Mouse (Mus musculus): ENCODE results near the gene Asb3. TPM values are rescaled to one million over a fixed set of nuclear protein-coding genes. Genes with fewer than 3 reads are reported as not detected.
"Not testable (repeated sequence)": the region's sequence is repeated elsewhere in the genome, so short reads cannot be mapped to it uniquely, and the experiment has no call there.

Gene Asb3
- polyA plus RNA-seq, 1 experiment from 2014 or later, result 18.9 TPM

DNA sequence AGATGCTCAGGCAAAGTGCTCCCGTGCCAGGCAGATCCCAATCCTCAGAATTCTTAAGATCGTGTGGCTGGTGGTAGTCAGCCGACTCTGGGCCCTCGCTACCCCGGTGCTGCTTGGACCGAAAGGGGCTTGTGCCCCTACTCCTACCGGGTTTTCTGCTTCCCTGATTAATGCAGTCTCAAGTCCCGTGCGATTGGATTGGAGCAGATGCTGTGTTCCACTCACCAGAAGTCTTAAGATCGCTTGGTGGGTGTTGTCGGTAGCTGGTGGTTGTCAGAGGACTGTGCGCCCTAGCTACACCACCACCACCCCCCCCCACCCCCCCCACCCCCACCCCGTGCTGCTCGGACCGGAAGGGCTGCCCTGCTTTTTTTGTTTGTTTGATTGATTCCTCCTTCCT is 132.2 kb downstream of the Asb3 start:
- not testable (repeated sequence) for ATAC-seq (replicated peaks; ENCODE audit: low FRiP score); H3K9me3 ChIP-seq (ENCODE audit: control insufficient read depth, low read length); DNase-seq (ENCODE audit: low spot score); H3K4me3 ChIP-seq (ENCODE audit: low read depth, low read length); H3K27ac ChIP-seq (ENCODE audit: low read depth, low read length); H3K36me3 ChIP-seq (ENCODE audit: control insufficient read depth, insufficient read depth, low read length); H3K9ac ChIP-seq (ENCODE audit: low read depth, low read length); H3K4me2 ChIP-seq; H3K4me1 ChIP-seq (replicated peaks; ENCODE audit: control insufficient read depth, insufficient read depth, low read length); H3K27me3 ChIP-seq (replicated peaks; ENCODE audit: control insufficient read depth, insufficient read depth, low read length)
- WGBS, result 82% methylated on average over 15 of the region's 15 CpGs

DNA sequence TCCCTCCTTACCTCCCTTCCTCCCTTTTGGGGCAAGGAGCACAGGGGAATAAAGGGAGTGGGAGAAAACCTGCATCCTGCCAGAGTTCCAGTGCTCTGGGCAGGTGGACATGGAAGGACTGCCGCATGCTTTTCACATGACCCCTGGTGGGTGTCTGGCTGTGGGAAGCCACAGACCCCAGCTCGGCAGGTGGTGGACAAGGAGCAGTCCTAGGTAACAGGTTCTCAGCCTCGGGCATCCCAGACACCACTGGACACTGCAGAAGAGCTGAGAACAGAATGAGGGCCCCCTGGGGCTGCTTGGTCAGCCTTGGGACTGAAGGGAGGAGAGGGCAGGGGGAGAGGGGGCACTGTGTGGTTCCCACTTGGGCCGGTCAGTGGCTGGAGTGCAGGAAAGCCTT is 149.7 kb downstream of the Asb3 start:
- no peaks in the 10 kb centered on the region for H3K4me1 ChIP-seq (replicated peaks; ENCODE audit: control insufficient read depth, insufficient read depth, low read length)
- H3K9ac ChIP-seq (ENCODE audit: low read depth, low read length), result no peak overlapping the region
- no peak for ATAC-seq (replicated peaks; ENCODE audit: low FRiP score)
- no peak for DNase-seq (ENCODE audit: low spot score)
- 89% methylated on average over 4 of the region's 4 CpGs for WGBS
- no peaks in the 10 kb centered on the region for H3K9me3 ChIP-seq (ENCODE audit: control insufficient read depth, low read length)
- H3K27ac ChIP-seq (ENCODE audit: low read depth, low read length), result no peak overlapping the region
- H3K36me3 ChIP-seq (ENCODE audit: control insufficient read depth, insufficient read depth, low read length), result no peaks in the 10 kb centered on the region; the same call in 1 of the 2 replicates
- no peaks in the 10 kb centered on the region for H3K27me3 ChIP-seq (replicated peaks; ENCODE audit: control insufficient read depth, insufficient read depth, low read length)
- no peak overlapping the region for H3K4me3 ChIP-seq (ENCODE audit: low read depth, low read length)
- no peak overlapping the region for H3K4me2 ChIP-seq

DNA sequence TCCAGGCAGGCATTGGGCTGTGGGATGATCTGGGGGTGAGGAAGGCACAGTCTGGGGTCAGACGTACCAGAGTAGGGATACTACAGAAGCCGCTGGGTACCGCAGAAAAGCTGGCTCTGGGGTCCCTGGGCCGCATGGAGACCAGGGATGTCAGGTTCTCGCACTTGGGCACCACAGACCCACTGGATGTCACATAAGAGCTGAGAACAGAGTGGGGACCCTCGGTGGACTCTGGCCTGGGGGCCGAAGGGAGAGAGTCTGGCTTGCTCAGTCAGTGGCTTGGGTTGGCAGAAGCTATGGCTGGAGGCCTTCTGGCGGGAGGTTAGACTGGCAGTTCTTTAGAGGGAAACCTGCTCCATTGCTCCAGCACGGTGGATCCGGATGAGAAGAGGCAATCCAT is 204.8 kb downstream of the Asb3 start:
- 92% methylated on average over 10 of the region's 10 CpGs for WGBS
- H3K27me3 ChIP-seq (replicated peaks; ENCODE audit: control insufficient read depth, insufficient read depth, low read length), result no peaks in the 10 kb centered on the region
- no peak overlapping the region for H3K9ac ChIP-seq (ENCODE audit: low read depth, low read length)
- no peaks in the 10 kb centered on the region for H3K9me3 ChIP-seq (ENCODE audit: control insufficient read depth, low read length)
- H3K27ac ChIP-seq (ENCODE audit: low read depth, low read length), result no peak overlapping the region
- DNase-seq (ENCODE audit: low spot score) (no peak), ATAC-seq (replicated peaks; ENCODE audit: low FRiP score) (no peak)
- H3K36me3 ChIP-seq (ENCODE audit: control insufficient read depth, insufficient read depth, low read length), result no peaks in the 10 kb centered on the region
- H3K4me1 ChIP-seq (replicated peaks; ENCODE audit: control insufficient read depth, insufficient read depth, low read length), result no peaks in the 10 kb centered on the region
- H3K4me2 ChIP-seq, result no peak overlapping the region
- no peak overlapping the region for H3K4me3 ChIP-seq (ENCODE audit: low read depth, low read length)

DNA sequence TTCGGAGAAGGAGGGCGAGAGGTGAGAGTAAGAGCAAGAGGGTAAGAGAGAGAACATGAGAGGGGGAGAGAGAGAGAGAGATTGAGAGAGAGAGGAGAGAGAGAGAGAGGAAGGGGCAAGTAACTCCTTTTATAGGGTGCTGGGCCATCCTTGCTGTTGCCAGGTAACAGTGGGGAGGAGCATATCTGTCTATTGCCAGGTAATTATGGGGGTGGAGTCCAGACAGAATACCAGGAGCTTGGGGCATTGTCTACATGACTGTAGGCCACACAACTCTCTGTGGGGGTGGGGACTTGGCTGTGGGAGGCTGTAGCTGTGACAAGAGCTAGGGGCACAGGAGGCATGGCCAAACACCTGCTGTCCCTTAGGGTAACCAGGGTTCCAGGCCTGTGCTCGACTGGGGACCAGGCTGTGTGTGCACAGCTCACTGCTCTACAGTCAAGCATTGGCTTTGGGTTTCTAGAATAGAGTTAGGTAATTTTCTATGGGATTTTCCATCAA is 205.3 kb downstream of the Asb3 start:
- no peaks in the 10 kb centered on the region for H3K9me3 ChIP-seq (ENCODE audit: control insufficient read depth, low read length)
- no peak overlapping the region for H3K4me2 ChIP-seq
- H3K27me3 ChIP-seq (replicated peaks; ENCODE audit: control insufficient read depth, insufficient read depth, low read length), result no peaks in the 10 kb centered on the region
- no peak overlapping the region for H3K9ac ChIP-seq (ENCODE audit: low read depth, low read length)
- H3K4me3 ChIP-seq (ENCODE audit: low read depth, low read length), result no peak overlapping the region
- ATAC-seq (replicated peaks; ENCODE audit: low FRiP score), result no peak
- H3K36me3 ChIP-seq (ENCODE audit: control insufficient read depth, insufficient read depth, low read length), result no peaks in the 10 kb centered on the region
- H3K4me1 ChIP-seq (replicated peaks; ENCODE audit: control insufficient read depth, insufficient read depth, low read length), result no peaks in the 10 kb centered on the region
- no peak overlapping the region for H3K27ac ChIP-seq (ENCODE audit: low read depth, low read length)
- 85% methylated on average over 3 of the region's 3 CpGs for WGBS
- no peak for DNase-seq (ENCODE audit: low spot score)

DNA sequence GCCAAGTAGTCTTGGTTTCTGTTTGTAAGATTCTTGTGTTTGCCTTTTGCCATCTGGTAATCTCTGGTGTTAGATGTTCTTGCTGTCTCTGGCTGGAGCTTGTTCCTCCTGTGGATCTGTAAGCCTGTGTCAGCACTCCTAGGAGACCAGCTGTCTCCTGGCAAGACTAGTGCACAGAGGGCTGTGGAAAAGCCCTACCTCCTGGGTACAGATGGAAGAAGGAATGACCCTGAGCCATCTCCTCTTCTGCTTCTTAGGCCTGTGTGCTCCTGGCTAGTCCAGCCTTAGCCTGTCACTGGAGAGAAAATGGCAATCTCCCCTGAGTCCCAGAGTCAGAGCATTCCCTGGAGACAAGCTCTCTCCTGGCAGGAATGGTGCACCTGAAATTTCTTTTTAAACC is 214.3 kb downstream of the Asb3 start:
- not testable (repeated sequence) for H3K4me3 ChIP-seq (ENCODE audit: low read depth, low read length); ATAC-seq (replicated peaks; ENCODE audit: low FRiP score); H3K36me3 ChIP-seq (ENCODE audit: control insufficient read depth, insufficient read depth, low read length); H3K9ac ChIP-seq (ENCODE audit: low read depth, low read length); H3K27ac ChIP-seq (ENCODE audit: low read depth, low read length); DNase-seq (ENCODE audit: low spot score); H3K9me3 ChIP-seq (ENCODE audit: control insufficient read depth, low read length); H3K4me2 ChIP-seq; H3K27me3 ChIP-seq (replicated peaks; ENCODE audit: control insufficient read depth, insufficient read depth, low read length); H3K4me1 ChIP-seq (replicated peaks; ENCODE audit: control insufficient read depth, insufficient read depth, low read length)

DNA sequence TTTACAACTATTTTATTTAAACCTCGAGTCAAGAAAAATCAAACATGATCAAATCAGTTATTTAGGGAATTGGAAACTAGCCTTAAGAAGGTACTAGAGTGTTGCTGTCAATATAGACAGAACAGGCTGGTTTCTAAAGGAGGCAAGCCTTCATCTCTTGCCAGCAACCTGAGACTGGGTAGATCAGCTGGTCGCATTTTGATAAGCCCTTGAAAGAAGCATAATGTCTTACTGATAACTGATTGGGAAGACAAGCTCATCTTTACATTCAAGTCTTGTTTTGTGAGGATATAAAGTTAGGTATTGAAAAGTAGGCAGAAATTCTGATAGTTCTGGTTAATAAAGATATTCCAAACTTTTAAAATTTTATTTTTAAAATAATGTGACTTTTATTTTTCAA is 217.0 kb downstream of the Asb3 start:
- H3K27me3 ChIP-seq (replicated peaks; ENCODE audit: control insufficient read depth, insufficient read depth, low read length), result no peaks in the 10 kb centered on the region
- H3K9me3 ChIP-seq (ENCODE audit: control insufficient read depth, low read length), result no peaks in the 10 kb centered on the region
- no peak overlapping the region for H3K4me2 ChIP-seq
- ATAC-seq (replicated peaks; ENCODE audit: low FRiP score) (no peak), DNase-seq (ENCODE audit: low spot score) (no peak)
- H3K27ac ChIP-seq (ENCODE audit: low read depth, low read length), result no peak overlapping the region
- no peak overlapping the region for H3K4me3 ChIP-seq (ENCODE audit: low read depth, low read length)
- no peaks in the 10 kb centered on the region for H3K4me1 ChIP-seq (replicated peaks; ENCODE audit: control insufficient read depth, insufficient read depth, low read length)
- WGBS, result 81% methylated on average over 2 of the region's 2 CpGs
- no peaks in the 10 kb centered on the region for H3K36me3 ChIP-seq (ENCODE audit: control insufficient read depth, insufficient read depth, low read length)
- H3K9ac ChIP-seq (ENCODE audit: low read depth, low read length), result no peak overlapping the region

DNA sequence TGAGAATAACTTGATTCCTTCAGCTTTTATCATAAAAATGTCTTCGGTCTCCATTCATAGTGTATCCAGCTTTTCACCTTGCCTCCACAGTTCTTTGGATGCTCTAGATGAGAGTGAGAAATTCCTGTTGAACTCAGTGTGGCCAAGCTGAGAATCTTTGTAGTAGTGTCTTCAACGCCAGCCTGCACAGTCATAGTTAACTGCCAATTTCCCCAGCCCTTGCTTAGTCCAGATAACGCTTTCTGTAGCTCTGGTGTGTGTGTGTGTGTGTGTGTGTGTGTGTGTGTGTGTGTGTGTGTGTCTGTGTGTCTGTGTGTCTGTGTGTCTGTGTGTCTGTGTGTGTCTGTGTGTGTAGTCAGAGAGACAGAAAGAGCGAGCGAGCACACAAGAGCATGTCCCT is 220.1 kb downstream of the Asb3 start:
- Histone ChIP-seq H3K36me3 (ENCODE audit: control insufficient read depth, insufficient read depth, low read length) (no peaks in the 10 kb centered on the region), H3K4me3 (ENCODE audit: low read depth, low read length) (no peak overlapping the region), H3K4me1 (replicated peaks; ENCODE audit: control insufficient read depth, insufficient read depth, low read length) (no peaks in the 10 kb centered on the region), H3K9ac (ENCODE audit: low read depth, low read length) (no peak overlapping the region), H3K27me3 (replicated peaks; ENCODE audit: control insufficient read depth, insufficient read depth, low read length) (no peaks in the 10 kb centered on the region), H3K27ac (ENCODE audit: low read depth, low read length) (no peak overlapping the region), H3K9me3 (ENCODE audit: control insufficient read depth, low read length) (no peaks in the 10 kb centered on the region), H3K4me2 (no peak overlapping the region)
- DNase-seq (ENCODE audit: low spot score) (no peak), ATAC-seq (replicated peaks; ENCODE audit: low FRiP score) (no peak)
- WGBS, result 91% methylated on average over 5 of the region's 5 CpGs

DNA sequence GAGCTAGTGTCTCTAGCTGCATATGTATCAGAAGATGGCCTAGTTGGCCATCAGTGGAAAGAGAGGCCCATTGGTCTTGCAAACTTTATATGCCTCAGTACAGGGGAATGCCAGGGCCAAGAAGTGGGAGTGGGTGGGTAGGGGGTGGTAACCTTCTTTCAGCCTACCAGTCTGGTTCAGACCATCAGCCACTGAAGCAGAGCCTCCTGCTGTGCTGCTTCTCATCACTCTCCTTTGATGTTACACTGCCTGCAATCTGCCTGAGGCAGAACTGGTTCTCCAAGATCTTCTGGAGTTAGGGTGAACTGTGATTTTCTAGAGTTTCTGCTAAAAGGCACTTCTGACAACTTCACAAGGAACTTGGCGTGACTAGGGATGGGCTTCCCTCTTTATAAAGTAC is 241.7 kb downstream of the Asb3 start:
- H3K27ac ChIP-seq (ENCODE audit: low read depth, low read length); H3K4me1 ChIP-seq (replicated peaks; ENCODE audit: control insufficient read depth, insufficient read depth, low read length); H3K9ac ChIP-seq (ENCODE audit: low read depth, low read length); ATAC-seq (replicated peaks; ENCODE audit: low FRiP score); DNase-seq (ENCODE audit: low spot score); H3K4me3 ChIP-seq (ENCODE audit: low read depth, low read length); H3K27me3 ChIP-seq (replicated peaks; ENCODE audit: control insufficient read depth, insufficient read depth, low read length); H3K4me2 ChIP-seq; H3K9me3 ChIP-seq (ENCODE audit: control insufficient read depth, low read length); H3K36me3 ChIP-seq (ENCODE audit: control insufficient read depth, insufficient read depth, low read length): not testable (repeated sequence)
- 50% methylated on average over 1 of the region's 1 CpGs for WGBS

DNA sequence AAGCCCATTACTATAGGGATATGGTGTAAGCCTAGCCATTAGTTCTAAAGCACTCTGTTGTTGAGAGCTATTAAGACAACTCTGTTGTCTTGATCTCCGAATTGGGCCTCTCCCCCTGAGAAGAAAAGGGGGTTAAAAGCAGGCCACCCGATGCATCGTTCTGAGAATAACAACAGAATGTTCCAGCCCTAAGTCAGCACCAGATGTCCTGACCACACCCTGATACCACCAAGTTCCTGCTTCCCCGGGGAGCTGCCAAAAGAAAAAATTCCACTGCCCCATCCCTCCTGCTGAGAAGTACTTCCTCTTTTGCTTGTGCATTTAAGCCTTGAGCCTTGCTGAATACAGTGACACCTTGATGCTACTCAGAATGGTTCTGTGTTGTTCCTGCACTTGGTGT is 248.5 kb downstream of the Asb3 start:
- not testable (repeated sequence) for H3K4me2 ChIP-seq; H3K4me1 ChIP-seq (replicated peaks; ENCODE audit: control insufficient read depth, insufficient read depth, low read length); H3K27ac ChIP-seq (ENCODE audit: low read depth, low read length); H3K9ac ChIP-seq (ENCODE audit: low read depth, low read length); DNase-seq (ENCODE audit: low spot score); H3K27me3 ChIP-seq (replicated peaks; ENCODE audit: control insufficient read depth, insufficient read depth, low read length); H3K9me3 ChIP-seq (ENCODE audit: control insufficient read depth, low read length); H3K4me3 ChIP-seq (ENCODE audit: low read depth, low read length); H3K36me3 ChIP-seq (ENCODE audit: control insufficient read depth, insufficient read depth, low read length); ATAC-seq (replicated peaks; ENCODE audit: low FRiP score)
- 58% methylated on average over 4 of the region's 4 CpGs for WGBS
